Mouse (Mus musculus) liver (tissue): ENCODE measurements at regions not wholly inside any gene's neighbourhood (a gene's known extent, or its start where the extent isn't known, plus 50 kb on each side); places are given as distances from the start of the nearest gene placed in this dataset.
A peak's percentile ranks its signal among the peaks of the same experiment; 100 is the strongest.

Experiments
- DNase-seq: peaks from one replicate; pipeline ENCODE4 v3.0.0-alpha.2; 2020; ENCODE audit warnings: mixed read lengths

- no peak for DNase-seq
Measured at GRCm38 (mm10) chr3:101524905-101525304, 79.6 kb downstream of the Atp1a1 start.

DNA sequence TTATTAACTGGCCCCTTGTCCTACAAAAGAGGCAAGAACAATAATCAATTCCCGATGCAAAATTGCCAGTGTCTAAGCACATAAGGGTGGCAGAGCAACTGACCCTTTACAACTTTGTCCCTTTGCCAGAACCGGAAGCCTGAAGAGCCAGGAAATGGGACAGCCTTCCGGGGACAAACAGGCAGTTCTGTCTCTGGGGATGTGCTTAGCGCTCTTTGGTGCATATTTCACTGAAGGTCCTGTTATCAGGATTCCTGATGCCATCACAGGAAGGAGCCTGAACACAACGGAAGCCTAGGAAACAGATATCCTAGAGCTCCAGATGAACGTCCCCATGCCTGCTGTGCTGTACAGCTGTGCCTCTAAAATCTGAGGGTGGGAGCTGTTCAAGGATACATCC lies 80.0 kb downstream of the Atp1a1 start:
- DNase-seq: no peak

GRCm38 (mm10) chr3:101523239-101523638 lies 81.2 kb downstream of the Atp1a1 start:
- DNase-seq: no peak

DNA sequence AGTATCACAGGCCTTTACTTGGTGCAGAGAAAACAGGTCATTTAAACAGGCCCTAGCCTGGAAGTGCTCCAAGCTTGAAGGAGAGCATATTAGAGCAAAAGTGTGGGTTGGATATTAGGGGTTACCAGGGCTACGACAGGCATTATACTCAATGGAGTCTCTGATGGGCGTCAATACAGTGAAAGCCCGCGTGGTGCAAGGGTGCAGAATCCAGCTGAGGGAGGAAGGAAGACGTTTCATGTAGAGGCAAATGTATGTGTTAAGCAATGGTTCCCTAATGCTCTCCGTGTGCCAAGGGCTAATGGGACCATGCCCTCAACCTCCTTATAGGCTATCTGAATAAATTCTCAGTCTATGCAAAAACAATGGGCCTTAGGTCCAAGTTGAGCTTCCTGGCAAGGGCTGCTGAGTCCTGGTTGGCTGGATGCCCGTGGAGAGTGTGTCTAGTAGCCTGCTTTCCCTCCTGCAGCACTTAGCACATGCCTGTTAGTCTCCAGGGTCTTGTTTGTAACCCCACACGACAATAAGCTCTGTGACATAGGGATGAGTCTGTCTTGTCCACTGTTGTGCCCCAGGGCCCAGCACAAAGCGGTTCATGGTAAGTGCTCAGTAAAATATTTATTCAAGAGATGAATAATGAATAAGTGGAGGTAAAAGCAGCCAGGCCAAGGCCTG lies 82.1 kb downstream of the Atp1a1 start:
- DNase-seq: no peak

DNA sequence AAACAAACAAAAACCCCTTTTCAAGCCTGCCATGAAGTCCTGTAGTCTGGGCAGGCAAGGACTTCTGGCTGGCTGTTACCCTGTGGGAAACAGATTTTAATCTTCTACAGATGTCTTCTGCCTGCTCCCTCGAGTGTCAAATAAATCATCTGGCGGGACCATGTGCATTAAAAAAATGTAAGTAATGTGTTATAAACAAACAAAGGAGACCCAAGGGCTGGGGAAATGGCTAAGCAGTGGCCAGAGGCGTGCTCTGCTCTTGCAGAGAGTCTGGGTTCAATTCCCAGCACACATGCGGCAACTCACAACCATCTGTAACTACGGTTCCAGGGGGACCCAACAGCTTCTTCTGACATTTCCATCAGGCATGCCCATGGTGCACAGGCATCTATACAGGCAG lies 83.3 kb downstream of the Atp1a1 start:
- DNase-seq: no peak

- DNase-seq: no peak
Measured at GRCm38 (mm10) chr3:101520115-101520514, 84.4 kb downstream of the Atp1a1 start.

GRCm38 (mm10) chr3:101519551-101519950 lies 84.9 kb downstream of the Atp1a1 start:
- DNase-seq: no peak

GRCm38 (mm10) chr3:101518810-101519209 lies 85.7 kb downstream of the Atp1a1 start:
- no peak for DNase-seq

DNA sequence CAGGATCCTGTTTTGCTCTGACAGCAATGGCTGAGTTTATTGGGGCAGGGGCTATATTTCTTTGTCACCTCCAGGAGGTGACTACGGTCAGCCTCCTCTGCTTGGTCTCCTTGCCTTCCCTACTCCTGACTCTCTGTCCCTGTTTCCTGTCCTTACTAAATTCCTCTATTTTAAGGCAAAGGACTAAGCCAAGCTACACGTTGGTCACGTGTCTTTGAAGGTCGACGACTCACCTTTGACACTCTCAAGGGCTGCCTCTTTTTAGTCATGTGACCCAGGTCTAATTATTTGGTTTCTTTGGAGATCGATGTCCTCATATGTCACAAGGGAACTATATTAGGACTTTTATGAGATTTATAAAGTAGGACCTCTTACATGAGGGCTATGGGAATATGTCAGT lies 86.9 kb downstream of the Atp1a1 start:
- no peak for DNase-seq

GRCm38 (mm10) chr3:101516781-101517499 lies 87.5 kb downstream of the Atp1a1 start:
- DNase-seq: peak; percentile 20

GRCm38 (mm10) chr3:101515566-101515965 lies 88.9 kb downstream of the Atp1a1 start:
- no peak for DNase-seq

- DNase-seq: no peak
Measured at GRCm38 (mm10) chr3:101513611-101514311, 90.7 kb downstream of the Atp1a1 start.
